Mouse (Mus musculus): ENCODE results near the gene Pla1a.
A peak's percentile ranks its signal among the peaks of the same experiment; 100 is the strongest.

Gene Pla1a

GRCm38 (mm10) chr16:38368336-38368735 is 64.6 kb downstream of the Pla1a start:
- DNase-seq (ENCODE audit: low read depth): peak; percentile 79

GRCm38 (mm10) chr16:38366231-38366630 is 66.7 kb downstream of the Pla1a start:
- DNase-seq (ENCODE audit: low read depth): no peak

DNA sequence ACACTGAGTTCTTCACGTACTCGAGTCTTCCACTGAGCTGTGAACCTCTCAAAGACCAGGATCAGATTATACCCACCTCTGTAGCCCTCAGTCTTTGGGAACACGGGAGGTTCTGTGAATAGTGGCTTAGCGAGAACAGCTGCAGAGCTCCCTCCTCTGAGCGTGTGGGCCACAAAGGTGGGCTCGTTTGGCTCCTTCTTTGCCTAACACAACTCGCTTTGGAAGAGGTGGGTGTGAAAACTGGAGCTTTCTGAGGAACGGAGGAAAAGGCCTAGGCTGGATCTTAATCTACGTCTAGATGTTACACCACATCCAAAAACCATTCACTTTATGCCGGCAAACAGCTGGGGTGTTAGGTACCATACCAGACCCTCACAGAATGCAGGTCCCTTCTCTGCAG is 67.6 kb downstream of the Pla1a start:
- DNase-seq (ENCODE audit: low read depth): no peak

DNA sequence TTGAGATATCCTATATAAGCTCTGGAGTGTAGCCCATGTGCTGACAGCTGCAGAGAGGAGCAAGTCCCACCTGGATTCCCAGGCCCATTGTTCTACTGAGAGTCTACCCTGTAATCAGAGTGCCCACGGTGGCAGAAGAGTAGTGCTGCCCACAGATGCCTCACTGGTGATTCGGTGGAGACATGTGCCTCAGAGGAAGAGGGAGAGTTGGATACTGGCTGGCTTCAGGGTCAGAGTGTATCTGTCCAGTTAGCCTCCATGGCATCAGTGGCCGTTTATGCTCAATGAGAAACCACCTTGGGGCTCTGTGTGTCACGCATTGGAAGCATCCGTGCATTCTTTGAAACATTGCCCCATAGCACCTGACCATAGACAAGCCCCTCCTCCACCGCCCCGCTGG is 69.3 kb downstream of the Pla1a start:
- DNase-seq (ENCODE audit: low read depth): no peak

- DNase-seq (ENCODE audit: low read depth): no peak
Observed at GRCm38 (mm10) chr16:38363256-38363595, 69.7 kb downstream of the Pla1a start.

- DNase-seq (ENCODE audit: low read depth): no peak
Observed at GRCm38 (mm10) chr16:38362493-38363255, 70.3 kb downstream of the Pla1a start.

- no peak for DNase-seq (ENCODE audit: low read depth)
Observed at GRCm38 (mm10) chr16:38361933-38362332, 71.0 kb downstream of the Pla1a start, which contains the start of gene Popdc2. TSS of gene Popdc2 (plus strand) at chr16:38362209.

- no peak for DNase-seq (ENCODE audit: low read depth)
Observed at GRCm38 (mm10) chr16:38360317-38360716, 72.6 kb downstream of the Pla1a start.

- no peak for DNase-seq (ENCODE audit: low read depth)
Observed at GRCm38 (mm10) chr16:38359857-38360256, 73.1 kb downstream of the Pla1a start.

DNA sequence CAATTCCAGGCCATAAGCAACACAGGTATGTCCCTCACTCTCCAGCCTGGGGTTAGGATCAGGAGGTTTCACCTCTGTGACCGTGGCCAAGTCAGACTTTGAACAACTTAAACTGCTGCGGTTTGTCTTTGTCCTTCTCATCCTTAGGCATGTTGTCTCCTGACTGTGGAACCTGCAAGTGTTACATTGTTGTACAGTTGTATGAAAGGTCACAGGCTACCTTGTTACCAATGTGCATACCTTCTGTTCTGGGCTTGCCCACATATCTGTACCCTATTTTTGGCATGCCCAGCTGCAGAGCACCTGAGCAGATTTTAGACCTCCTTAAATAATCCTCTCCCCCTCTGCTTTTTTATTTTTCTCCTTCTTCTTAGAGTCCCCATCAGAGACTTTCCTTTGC is 73.7 kb downstream of the Pla1a start:
- DNase-seq (ENCODE audit: low read depth): no peak

DNA sequence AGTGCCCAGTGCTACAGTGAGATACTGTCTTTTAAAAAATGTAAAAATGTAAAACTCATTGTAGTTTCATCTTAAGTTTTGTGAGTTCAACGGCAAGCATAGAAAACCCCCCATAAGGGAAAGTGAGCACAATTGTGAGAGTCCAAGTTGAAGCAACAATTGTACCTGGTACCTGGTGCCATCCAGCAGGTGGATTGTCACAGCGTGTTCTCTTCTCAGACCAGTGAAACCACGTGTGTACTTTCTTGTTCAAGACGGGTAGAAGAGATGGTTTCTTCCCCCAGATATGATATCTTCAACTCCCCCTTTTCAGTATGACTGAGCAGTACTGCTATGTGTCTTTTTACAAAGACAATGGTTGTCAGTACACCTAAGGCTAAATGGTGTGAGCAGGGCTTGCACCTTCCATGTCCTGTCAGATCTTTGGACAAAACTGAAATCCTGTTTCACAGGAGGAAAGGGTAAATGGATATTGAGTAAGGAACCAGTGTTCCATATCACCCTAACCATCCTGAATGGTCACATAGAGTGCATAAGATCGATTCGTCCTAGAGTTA is 74.6 kb downstream of the Pla1a start:
- no peak for DNase-seq (ENCODE audit: low read depth)

DNA sequence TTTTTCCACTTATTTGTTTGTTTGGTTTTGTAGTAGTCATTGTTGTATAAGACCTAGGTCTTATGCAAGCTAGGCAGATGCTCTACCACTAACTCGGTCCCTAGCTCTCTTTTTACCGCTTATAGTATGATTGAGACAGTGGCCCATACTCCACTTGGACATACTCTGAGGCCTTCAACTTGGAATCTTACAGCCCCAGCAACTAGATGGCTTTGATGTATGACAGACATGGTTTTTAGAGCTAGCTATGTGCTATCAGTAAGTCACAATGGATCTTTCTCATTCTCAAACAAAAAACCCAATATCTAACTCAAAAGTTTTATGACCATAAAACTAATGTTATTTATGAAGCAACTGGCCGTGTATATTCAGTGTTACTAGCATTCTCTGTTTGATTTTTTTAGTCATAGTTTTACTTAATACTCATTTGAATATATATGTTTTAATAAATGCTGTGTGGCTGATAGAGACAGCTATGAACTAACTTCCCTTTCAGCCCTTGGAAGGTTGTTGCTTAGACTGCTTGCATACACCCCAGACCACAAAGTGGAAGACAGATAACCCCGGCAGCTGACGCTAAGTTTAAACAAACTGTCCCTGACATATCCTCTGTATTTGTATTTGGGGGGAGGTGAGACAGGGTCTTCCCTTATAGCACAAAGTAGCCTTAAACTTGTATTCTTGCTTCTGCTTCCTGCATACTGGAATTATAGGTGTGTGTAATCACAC is 78.6 kb downstream of the Pla1a start:
- DNase-seq (ENCODE audit: low read depth): no peak

DNA sequence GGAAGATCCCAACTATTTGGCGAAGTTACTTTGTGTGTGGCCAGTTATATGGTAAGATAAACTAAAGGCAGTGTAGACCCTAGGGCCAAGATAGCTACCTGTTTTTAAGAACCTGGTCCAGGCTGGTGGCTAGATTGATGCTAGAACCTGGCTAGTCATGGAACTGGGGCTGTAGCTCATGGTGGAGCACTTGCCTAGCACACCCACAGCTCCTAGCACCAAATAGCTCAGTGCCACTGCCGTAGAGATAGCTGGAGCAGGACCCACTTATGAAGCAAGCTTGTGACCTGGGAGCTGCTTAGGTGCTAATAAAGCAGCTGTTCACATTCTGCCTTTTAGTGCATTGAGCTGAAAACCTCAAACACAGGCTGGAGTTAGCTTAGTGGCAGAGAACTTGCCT is 79.3 kb downstream of the Pla1a start:
- DNase-seq (ENCODE audit: low read depth): no peak

DNA sequence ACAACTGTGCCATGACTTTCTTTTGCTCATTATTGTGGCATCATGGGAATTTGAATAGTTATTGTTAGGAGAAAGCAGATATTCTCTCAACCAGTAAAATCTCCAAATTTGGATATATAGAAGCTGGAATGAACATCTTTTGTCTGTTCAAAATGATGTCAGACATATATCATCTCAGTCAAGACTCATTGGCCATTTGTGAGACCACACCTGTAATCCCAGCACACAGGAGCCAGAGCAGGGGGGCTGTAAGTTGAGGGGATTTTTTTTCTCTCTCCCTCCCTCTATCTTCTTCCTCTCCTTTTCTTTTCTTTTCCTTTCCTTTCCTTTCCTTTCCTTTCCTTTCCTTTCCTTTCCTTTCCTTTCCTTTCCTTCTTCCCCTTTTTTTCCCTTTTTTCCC is 80.1 kb downstream of the Pla1a start:
- no peak for DNase-seq (ENCODE audit: low read depth)

- no peak for DNase-seq (ENCODE audit: low read depth)
Observed at GRCm38 (mm10) chr16:38352031-38352430, 80.9 kb downstream of the Pla1a start.

DNA sequence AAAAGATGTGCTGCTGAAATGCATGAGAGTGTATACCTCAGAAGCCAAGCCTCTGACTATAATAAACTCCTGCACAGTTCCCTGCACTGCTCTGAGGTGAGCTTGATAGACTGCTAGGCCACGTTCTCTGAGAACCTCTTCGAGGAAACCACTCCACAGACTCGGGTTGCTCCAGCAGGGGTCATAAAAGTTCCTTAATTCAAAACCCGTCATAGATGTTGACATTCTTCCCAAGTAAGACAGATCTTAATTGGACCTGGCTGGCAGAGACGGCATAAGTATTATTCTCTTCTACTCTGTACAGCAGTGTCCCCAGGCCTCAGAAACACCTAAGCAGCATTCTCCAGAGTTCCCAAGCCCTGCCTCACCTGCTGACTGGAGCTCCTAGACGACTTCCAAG is 82.0 kb downstream of the Pla1a start:
- DNase-seq (ENCODE audit: low read depth): no peak

DNA sequence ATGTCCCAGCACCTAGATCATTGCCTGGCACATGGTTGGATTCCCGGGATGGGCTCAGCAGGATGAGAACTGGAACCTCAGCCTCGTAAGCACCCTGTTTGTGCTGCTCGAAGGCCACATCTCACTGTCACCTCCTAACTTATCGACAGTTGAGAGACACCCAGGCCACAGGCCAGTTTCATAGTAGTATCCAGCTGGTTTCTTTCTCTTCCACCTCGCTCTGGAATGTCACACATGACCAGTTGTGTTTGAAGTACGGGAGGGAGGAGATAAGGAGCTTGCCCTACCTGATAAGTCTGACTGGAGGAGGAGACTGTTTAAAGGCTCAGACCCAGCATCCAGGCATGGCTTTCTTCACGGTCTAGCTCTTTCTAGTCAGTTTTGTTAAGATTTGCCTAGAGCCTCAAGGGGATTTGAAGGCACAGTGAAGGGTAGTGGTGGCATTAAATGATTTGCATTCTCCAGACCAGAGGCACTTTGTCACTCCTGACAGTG is 82.5 kb downstream of the Pla1a start:
- DNase-seq (ENCODE audit: low read depth): no peak

DNA sequence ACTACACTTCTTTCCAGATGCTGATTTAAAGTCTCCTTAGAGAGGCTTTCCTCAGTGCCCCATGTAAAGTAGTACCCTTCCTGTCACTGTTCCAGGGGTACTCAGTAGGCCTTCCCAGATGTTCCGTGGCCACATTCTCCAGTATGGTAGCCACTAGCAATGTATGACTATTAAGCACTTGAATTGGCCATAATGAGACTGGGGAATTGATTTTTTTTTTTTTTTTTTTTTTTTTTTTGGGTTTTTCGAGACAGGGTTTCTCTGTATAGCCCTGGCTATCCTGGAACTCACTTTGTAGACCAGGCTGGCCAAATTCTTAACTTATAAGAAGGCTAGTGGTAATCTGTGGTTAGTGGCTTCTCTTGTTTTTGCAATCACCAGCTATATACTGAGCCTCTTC is 83.1 kb downstream of the Pla1a start:
- no peak for DNase-seq (ENCODE audit: low read depth)

- no peak for DNase-seq (ENCODE audit: low read depth)
Observed at GRCm38 (mm10) chr16:38348217-38348761, 84.7 kb downstream of the Pla1a start.

- DNase-seq (ENCODE audit: low read depth): peak; percentile 30
Observed at GRCm38 (mm10) chr16:38347588-38347987, 85.4 kb downstream of the Pla1a start.

- peak; percentile 95 for DNase-seq (ENCODE audit: low read depth)
Observed at GRCm38 (mm10) chr16:38346529-38347325, 86.2 kb downstream of the Pla1a start, which contains the start of the genes Cox17 and Gm21987. TSS of gene Cox17 (plus strand) at chr16:38346991. TSS of gene Gm21987 (plus strand) at chr16:38347040.
